Mouse (Mus musculus) mature B cell (primary cell): ENCODE measurements around the gene Itln1.

Source experiments
- in situ Hi-C: fragments of 300-500 bp; cut with MboI; formaldehyde crosslinking; loops from 2 replicates; pipeline ENCODE4 v1.14.3; 2019

The Itln1 gene

GRCm38 (mm10) chr1:171470371-171470871, 64.7 kb downstream of the Itln1 start:
- in situ Hi-C loops: loop anchor here (10.0 kb wide), 1 partner anchor 106 kb away; the partner anchor contains the start of gene Klhdc9

GRCm38 (mm10) chr1:171469678-171470077, 65.4 kb downstream of the Itln1 start:
- in situ Hi-C loops: loop anchor here (10.0 kb wide), 1 partner anchor 105 kb away; the partner anchor contains the start of gene Klhdc9
